Comparison of ENCODE assay signal across 8 mouse cellular contexts in genomic region chrX:74329215-74329671, GRCm38 (mm10). TPM values are rescaled to one million over a fixed set of nuclear protein-coding genes. Genes with fewer than 3 reads are reported as not detected.
DNase-seq lines count a peak whose midpoint lies in the region; ATAC-seq and TF ChIP-seq lines count a peak whose summit lies in the region.

No protein-coding gene starts in this region.

- H3K36me3 ChIP-seq in kidney, adult 2 months (ENCODE audit: control insufficient read depth, insufficient read depth, low read length), result no peaks in the 10 kb centered on the region
- H3K36me3 ChIP-seq in hindbrain, embryonic 10.5 days, result peaks cover 23% of the 10 kb centered on the region
- H3K36me3 ChIP-seq in midbrain, embryonic 12.5 days, result peaks cover 18% of the 10 kb centered on the region

- peak overlapping the region; percentile 52 for H3K4me3 ChIP-seq in kidney, adult 2 months (ENCODE audit: insufficient read depth, low read depth, low read length)
- peak overlapping the region; percentile 31 for H3K4me3 ChIP-seq in bone marrow, adult 2 months (replicated peaks; ENCODE audit: control insufficient read depth, low read depth, low read length)
- peak overlapping the region; percentile 62 for H3K4me3 ChIP-seq in hindbrain, embryonic 10.5 days
- H3K4me3 ChIP-seq in midbrain, embryonic 12.5 days, result peak overlapping the region; percentile 54

- peak; percentile 61 for ATAC-seq in midbrain, embryonic 12.5 days (ENCODE audit: low FRiP score, low read depth)

- H3K4me1 ChIP-seq in kidney, adult 2 months (ENCODE audit: control insufficient read depth, insufficient read depth, low read length), result no peaks in the 10 kb centered on the region
- no peaks in the 10 kb centered on the region for H3K4me1 ChIP-seq in bone marrow, adult 2 months (ENCODE audit: control insufficient read depth, insufficient read depth, low read length)
- peaks cover 22% of the 10 kb centered on the region for H3K4me1 ChIP-seq in hindbrain, embryonic 10.5 days (replicated peaks)
- peaks cover 12% of the 10 kb centered on the region for H3K4me1 ChIP-seq in midbrain, embryonic 12.5 days

- H3K4me2 ChIP-seq in midbrain, embryonic 12.5 days (replicated peaks), result peak overlapping the region; percentile 61

- H3K9ac ChIP-seq in midbrain, embryonic 12.5 days (replicated peaks), result peak overlapping the region; percentile 75

- whole genome bisulfite sequencing in kidney, adult 2 months, result 20% methylated on average over 10 of the region's 10 CpGs
- 25% methylated on average over 9 of the region's 10 CpGs for WGBS in bone marrow, adult 2 months
- WGBS in hindbrain, embryonic 10.5 days, result 27% methylated on average over 10 of the region's 10 CpGs
- 27% methylated on average over 10 of the region's 10 CpGs for WGBS in midbrain, embryonic 12.5 days

- H3K27ac ChIP-seq in kidney, adult 2 months (ENCODE audit: insufficient read depth, low read depth, low read length), result no peak overlapping the region
- no peak overlapping the region for H3K27ac ChIP-seq in bone marrow, adult 2 months (ENCODE audit: control insufficient read depth, insufficient read depth, low read depth, low read length, poor library complexity)
- H3K27ac ChIP-seq in hindbrain, embryonic 10.5 days, result peak overlapping the region; percentile 95
- peak overlapping the region; percentile 78 for H3K27ac ChIP-seq in midbrain, embryonic 12.5 days (replicated peaks)

- TF ChIP-seq POLR2A in kidney, adult 2 months (IDR thresholded peaks at IDR 0.05; ENCODE audit: low read depth, low read length), result no peak
- TF ChIP-seq POLR2A in bone marrow, adult 2 months (IDR thresholded peaks at IDR 0.05; ENCODE audit: borderline replicate concordance, control insufficient read depth, low read depth, low read length), result no peak

- intact Hi-C loops in gastrocnemius, postnatal 14 days (cut with DNase I; ENCODE audit: low total_unique reads), result no loop called here

- no peak for TF ChIP-seq CTCF in kidney, adult 2 months (conservative IDR thresholded peaks at IDR 0.05; ENCODE audit: insufficient read depth, insufficient read length, low read depth, low read length)
- TF ChIP-seq CTCF in bone marrow, adult 2 months (IDR thresholded peaks at IDR 0.05; ENCODE audit: control insufficient read depth, insufficient read depth, low read length), result no peak

- DNase-seq in kidney, adult 2 months, result no peak
- no peak for DNase-seq in kidney, postnatal 10 days
- DNase-seq in hindbrain, embryonic 10.5 days (ENCODE audit: low spot score), result no peak
- DNase-seq in layer of hippocampus, adult 8-10 months (ENCODE audit: low spot score in 2 of 2), result no peak
- no peak for DNase-seq in right cerebral cortex, postnatal 10 days (ENCODE audit: low spot score in 2 of 2)
- no peak for DNase-seq in gastrocnemius, postnatal 14 days

- no peaks in the 10 kb centered on the region for H3K27me3 ChIP-seq in kidney, adult 2 months (replicated peaks; ENCODE audit: control insufficient read depth, insufficient read depth, low read length)
- no peaks in the 10 kb centered on the region for H3K27me3 ChIP-seq in hindbrain, embryonic 10.5 days (ENCODE audit: insufficient read depth, poor library complexity, severe bottlenecking)
- H3K27me3 ChIP-seq in midbrain, embryonic 12.5 days, result no peaks in the 10 kb centered on the region

- no peaks in the 10 kb centered on the region; the same call in 1 of the 2 replicates for H3K9me3 ChIP-seq in hindbrain, embryonic 10.5 days
- no peaks in the 10 kb centered on the region for H3K9me3 ChIP-seq in midbrain, embryonic 12.5 days

RNA-seq across cellular contexts. Expression of gene Plxna3, which starts 0.4 kb away (rescaled TPM):
- polyA plus RNA-seq in kidney, adult 2 months (2012; rRNA removed), result 5.8 and 7.3 TPM in 2 replicates
- polyA plus RNA-seq in bone marrow, adult 2 months (2011; ENCODE audit: insufficient read depth, insufficient read length, low replicate concordance, missing spikeins), result 3.6 TPM in 2 replicates
- polyA plus RNA-seq in hindbrain, embryonic 10.5 days (2016; fragmentation: Nextera tagmentation; extraction: Ambion mirVana), result 21.2 and 26.6 TPM in 2 replicates
- 51.3 and 55.4 TPM in 2 replicates for polyA plus RNA-seq in midbrain, embryonic 12.5 days (2016; fragmentation: Nextera tagmentation; extraction: Ambion mirVana)
- 10 to 100 TPM; 30.0 to 38.9 (median 33.1) TPM for total RNA-seq in layer of hippocampus, adult 8-10 months (2022)
- total RNA-seq in gastrocnemius, postnatal 14 days (2021), result 1 to 10 TPM; 1.6 TPM

RNA-seq across cellular contexts. Expression of gene Fam50a, which starts 16.4 kb away (rescaled TPM):
- 13.1 and 17.7 TPM in 2 replicates for polyA plus RNA-seq in kidney, adult 2 months (2012; rRNA removed)
- polyA plus RNA-seq in bone marrow, adult 2 months (2011; ENCODE audit: insufficient read depth, insufficient read length, low replicate concordance, missing spikeins), result 38.8 and 61.0 TPM in 2 replicates
- 66.4 and 67.8 TPM in 2 replicates for polyA plus RNA-seq in hindbrain, embryonic 10.5 days (2016; fragmentation: Nextera tagmentation; extraction: Ambion mirVana)
- 63.2 and 63.4 TPM in 2 replicates for polyA plus RNA-seq in midbrain, embryonic 12.5 days (2016; fragmentation: Nextera tagmentation; extraction: Ambion mirVana)
- 10 to 100 TPM; 28.7 to 39.4 (median 30.9) TPM for total RNA-seq in layer of hippocampus, adult 8-10 months (2022)
- total RNA-seq in gastrocnemius, postnatal 14 days (2021), result 10 to 100 TPM; 20.0 to 23.5 TPM

RNA-seq across cellular contexts. Expression of gene Lage3, which starts 24.2 kb away (rescaled TPM):
- polyA plus RNA-seq in kidney, adult 2 months (2012; rRNA removed), result 78.3 and 81.7 TPM in 2 replicates
- 39.5 and 58.6 TPM in 2 replicates for polyA plus RNA-seq in bone marrow, adult 2 months (2011; ENCODE audit: insufficient read depth, insufficient read length, low replicate concordance, missing spikeins)
- polyA plus RNA-seq in hindbrain, embryonic 10.5 days (2016; fragmentation: Nextera tagmentation; extraction: Ambion mirVana), result 113 and 120 TPM in 2 replicates
- polyA plus RNA-seq in midbrain, embryonic 12.5 days (2016; fragmentation: Nextera tagmentation; extraction: Ambion mirVana), result 99.7 and 104 TPM in 2 replicates
- 10 to 100 TPM; 23.8 to 28.8 (median 26.8) TPM for total RNA-seq in layer of hippocampus, adult 8-10 months (2022)
- total RNA-seq in gastrocnemius, postnatal 14 days (2021), result 10 to 100 TPM; 36.1 to 36.3 TPM

RNA-seq across cellular contexts. Expression of gene Gdi1, which starts 24.4 kb away (rescaled TPM):
- 120 and 150 TPM in 2 replicates for polyA plus RNA-seq in kidney, adult 2 months (2012; rRNA removed)
- 87.5 and 157 TPM in 2 replicates for polyA plus RNA-seq in bone marrow, adult 2 months (2011; ENCODE audit: insufficient read depth, insufficient read length, low replicate concordance, missing spikeins)
- 331 and 436 TPM in 2 replicates for polyA plus RNA-seq in hindbrain, embryonic 10.5 days (2016; fragmentation: Nextera tagmentation; extraction: Ambion mirVana)
- polyA plus RNA-seq in midbrain, embryonic 12.5 days (2016; fragmentation: Nextera tagmentation; extraction: Ambion mirVana), result 616 and 685 TPM in 2 replicates
- total RNA-seq in layer of hippocampus, adult 8-10 months (2022), result 100 to 1,000 TPM; 637 to 728 (median 671) TPM
- 10 to 100 TPM; 36.3 to 38.9 TPM for total RNA-seq in gastrocnemius, postnatal 14 days (2021)

RNA-seq across cellular contexts. Expression of gene Atp6ap1, which starts 32.3 kb away (rescaled TPM):
- 382 and 458 TPM in 2 replicates for polyA plus RNA-seq in kidney, adult 2 months (2012; rRNA removed)
- polyA plus RNA-seq in bone marrow, adult 2 months (2011; ENCODE audit: insufficient read depth, insufficient read length, low replicate concordance, missing spikeins), result 154 and 166 TPM in 2 replicates
- polyA plus RNA-seq in hindbrain, embryonic 10.5 days (2016; fragmentation: Nextera tagmentation; extraction: Ambion mirVana), result 103 and 112 TPM in 2 replicates
- polyA plus RNA-seq in midbrain, embryonic 12.5 days (2016; fragmentation: Nextera tagmentation; extraction: Ambion mirVana), result 118 and 119 TPM in 2 replicates
- 100 to 1,000 TPM; 325 to 354 (median 338) TPM for total RNA-seq in layer of hippocampus, adult 8-10 months (2022)
- 10 to 100 TPM; 87.9 to 94.6 TPM for total RNA-seq in gastrocnemius, postnatal 14 days (2021)

Comparison
In these comparisons a context has a peak if more than half of its experiments do, and no peak if none do; other contexts are left out.
1. H3K27ac ChIP-seq: peak in hindbrain, embryonic 10.5 days (single experiment) and midbrain, embryonic 12.5 days (single experiment); none in kidney, adult 2 months (single experiment) and bone marrow, adult 2 months (single experiment).
2. Peak in every context shown above with its lines, with median percentiles within 50 percentile points of each other: H3K4me3 ChIP-seq.